Mouse (Mus musculus): Measurements from ENCODE around the gene Nufip1. TPM values are rescaled to one million over a fixed set of nuclear protein-coding genes. Genes with fewer than 3 reads are reported as not detected.

Gene Nufip1
- total and polyA plus RNA-seq, 3 experiments: 20.6 to 36.5 (median 21.6) TPM

DNA sequence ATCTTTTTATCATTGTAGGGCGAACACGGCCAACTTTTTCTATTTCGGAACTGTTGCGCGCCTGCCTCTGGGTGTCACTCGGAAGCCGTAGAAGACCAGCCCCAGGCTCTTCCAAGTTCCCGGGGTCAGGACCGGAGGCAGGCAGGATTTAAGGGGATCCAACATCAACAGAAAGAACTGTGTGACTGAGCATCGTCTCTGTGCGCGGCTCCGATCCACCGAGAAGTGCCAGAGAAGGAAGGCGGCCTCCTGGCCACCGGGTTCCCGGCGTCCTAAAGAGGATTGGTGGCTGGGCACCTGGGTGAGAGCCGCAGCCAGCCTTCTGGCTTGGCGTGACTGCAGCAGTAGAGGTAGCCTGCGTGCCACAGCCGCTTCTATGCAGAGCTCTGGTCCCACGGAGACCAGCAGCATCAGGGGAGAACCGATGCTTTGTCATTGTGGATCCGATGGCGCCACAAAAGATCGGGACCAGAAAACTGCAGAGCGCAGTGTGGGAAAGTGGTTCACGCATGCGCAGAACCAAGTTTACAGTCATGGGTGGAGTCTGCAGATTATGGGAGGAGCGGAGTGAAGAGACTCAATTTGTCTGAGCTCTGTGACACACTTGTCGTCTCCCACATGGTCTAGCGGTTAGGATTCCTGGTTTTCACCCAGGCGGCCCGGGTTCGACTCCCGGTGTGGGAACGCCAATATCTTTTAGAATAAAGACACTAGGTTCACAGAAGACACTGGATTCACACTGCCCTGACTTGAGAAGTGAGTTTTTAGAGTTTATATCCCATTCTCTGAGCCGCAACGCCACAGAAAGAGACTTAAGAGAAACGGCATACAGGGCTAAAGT lies 41.7 kb downstream of the Nufip1 start (continued):
- TF ChIP-seq CHD2 (IDR thresholded peaks at IDR 0.05; ENCODE audit: low read length) (no peak), MAX (IDR thresholded peaks at IDR 0.05; ENCODE audit: low read length) (peak; percentile 18; the same call in 1 of the 2 replicates), JUND (IDR thresholded peaks at IDR 0.05; ENCODE audit: low read depth, low read length) (no peak), MYB (IDR thresholded peaks at IDR 0.05; ENCODE audit: low read depth, low read length) (no peak), USF1 (IDR thresholded peaks at IDR 0.05; ENCODE audit: low read depth, low read length) (no peak)

DNA sequence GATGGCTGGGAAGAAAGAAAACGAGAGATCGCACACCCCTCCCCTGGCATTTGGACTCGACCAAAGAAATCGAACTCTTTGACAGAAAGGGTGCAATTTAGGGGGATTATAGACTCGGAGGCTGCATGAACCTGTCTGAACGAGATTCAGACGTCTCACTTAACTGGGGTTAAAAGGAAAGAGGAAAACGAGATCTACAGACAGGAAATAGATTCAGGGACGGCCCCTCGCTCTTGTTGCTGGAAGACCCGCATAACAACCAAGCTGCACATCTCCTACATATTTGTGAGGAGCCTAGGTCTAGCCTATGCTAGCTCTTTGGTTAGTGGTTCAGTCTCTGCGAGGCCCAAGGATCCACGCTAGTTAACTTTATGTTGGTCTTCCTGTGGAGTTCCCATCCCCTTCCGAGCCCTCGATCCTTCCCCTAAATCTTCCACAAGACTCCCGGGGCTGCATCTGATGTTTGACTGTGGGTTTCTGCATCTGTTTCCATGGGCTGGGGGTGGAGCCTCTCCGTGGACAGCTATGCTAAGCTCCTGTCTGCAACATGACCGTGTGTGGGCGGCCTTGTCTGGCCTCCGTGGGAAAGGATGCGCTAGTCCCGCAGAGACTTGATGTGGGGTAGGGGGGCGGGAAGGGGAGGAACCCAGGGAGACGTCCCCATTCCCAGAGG lies 42.4 kb downstream of the Nufip1 start:
- Histone ChIP-seq H3K9me3 (replicated peaks; ENCODE audit: insufficient read depth, low read length) (no peaks in the 10 kb centered on the region), H3K4me3 (ENCODE audit: control insufficient read depth in 1 of 2, insufficient read depth in 1 of 2, low read depth in 2 of 2, low read length in 2 of 2) (peak overlapping the region; percentile 62 to 63), H3K9ac (ENCODE audit: control insufficient read depth, low read depth, low read length, poor library complexity, severe bottlenecking) (peak overlapping the region; percentile 56), H3K36me3 (ENCODE audit: control insufficient read depth in 1 of 2, insufficient read depth in 2 of 2, low read length in 2 of 2) (peaks cover 0 to 11% of the 10 kb centered on the region in 2 experiments; a peak in 2 of 4 replicates), H3K4me1 (ENCODE audit: control insufficient read depth in 1 of 2, insufficient read depth in 2 of 2, low read length in 2 of 2) (peaks cover 7 to 29% of the 10 kb centered on the region in 2 experiments), H3K27me3 (ENCODE audit: control insufficient read depth in 1 of 2, insufficient read depth in 2 of 2, low read length in 2 of 2) (no peaks in the 10 kb centered on the region), H3K27ac (ENCODE audit: control insufficient read depth, low read depth, low read length) (peak overlapping the region; percentile 70), H3K79me2 (ENCODE audit: control insufficient read depth, insufficient read depth, low read length, poor library complexity) (no peaks in the 10 kb centered on the region; the same call in 1 of the 2 replicates)
- no peak for TF ChIP-seq MYC (IDR thresholded peaks at IDR 0.05; ENCODE audit: low read depth, low read length)
- 0 out of 2 replicates have a peak, but pooled peaks have one; percentile 82 for TF ChIP-seq CHD1 (IDR thresholded peaks at IDR 0.05; ENCODE audit: low read depth, low read length)
- peak; percentile 34 for TF ChIP-seq MXI1 (IDR thresholded peaks at IDR 0.05; ENCODE audit: low read depth, low read length)
- DNase-seq (ENCODE audit: low read depth, low spot score): peak; percentile 76

DNA sequence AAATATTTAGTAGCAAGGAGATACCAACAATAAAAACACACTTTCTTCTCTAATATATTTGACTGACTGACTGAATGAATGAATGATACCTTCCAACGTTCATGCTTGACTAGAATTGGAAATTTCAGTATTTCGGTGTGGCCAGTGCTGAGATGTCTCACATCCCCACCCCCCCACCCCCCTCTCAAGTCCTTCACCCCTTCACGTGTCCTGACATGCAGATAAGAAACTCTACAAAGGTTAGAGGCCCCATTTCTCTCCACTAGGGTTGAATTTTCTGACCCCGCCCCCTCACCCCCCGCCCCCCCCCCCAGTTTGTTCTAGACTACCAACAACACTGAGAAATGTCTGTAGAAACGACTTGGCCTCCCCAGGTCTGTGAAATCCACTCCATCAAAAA lies 43.1 kb downstream of the Nufip1 start:
- TF ChIP-seq CTCF (IDR thresholded peaks at IDR 0.05 in 2 of 3, conservative IDR thresholded peaks at IDR 0.05 in 1 of 3; ENCODE audit: control insufficient read depth in 1 of 3, insufficient read depth in 1 of 3, low read depth in 2 of 3, low read length in 3 of 3, poor library complexity in 1 of 3, severe bottlenecking in 1 of 3): no peak
- no peak for TF ChIP-seq POLR2A (IDR thresholded peaks at IDR 0.05; ENCODE audit: control insufficient read depth in 1 of 2, insufficient read depth in 1 of 2, low read depth in 1 of 2, low read length in 2 of 2, poor library complexity in 1 of 2)
- peak; percentile 56; the same call in 1 of the 2 replicates for TF ChIP-seq BHLHE40 (IDR thresholded peaks at IDR 0.05; ENCODE audit: borderline replicate concordance, low read depth, low read length)
- no peak for TF ChIP-seq MYB (IDR thresholded peaks at IDR 0.05; ENCODE audit: low read depth, low read length)
- no peak for TF ChIP-seq KAT2A (conservative IDR thresholded peaks at IDR 0.05; ENCODE audit: low read depth, low read length)
- TF ChIP-seq MXI1 (IDR thresholded peaks at IDR 0.05; ENCODE audit: low read depth, low read length): peak; percentile 5; the same call in 1 of the 2 replicates
- no peak for TF ChIP-seq POLR2AphosphoS5 (IDR thresholded peaks at IDR 0.05; ENCODE audit: borderline replicate concordance, low read depth, low read length)
- no peak for TF ChIP-seq MEF2A (IDR thresholded peaks at IDR 0.05; ENCODE audit: extremely low read depth, insufficient replicate concordance, low read depth, low read length, poor library complexity, severe bottlenecking)
- no peak for TF ChIP-seq E2F4 (IDR thresholded peaks at IDR 0.05; ENCODE audit: borderline replicate concordance, low read depth, low read length)
- TF ChIP-seq EP300 (IDR thresholded peaks at IDR 0.05; ENCODE audit: low read depth in 1 of 2, low read length in 2 of 2): no peak
- TF ChIP-seq ZKSCAN1 (IDR thresholded peaks at IDR 0.05; ENCODE audit: low read depth, low read length): no peak
- TF ChIP-seq USF1 (IDR thresholded peaks at IDR 0.05; ENCODE audit: low read depth, low read length): 0 out of 2 replicates have a peak, but pooled peaks have one; percentile 9
- H3K36me3 ChIP-seq (ENCODE audit: control insufficient read depth in 1 of 2, insufficient read depth in 2 of 2, low read length in 2 of 2): peaks cover 0 to 17% of the 10 kb centered on the region in 2 experiments; a peak in 2 of 4 replicates
- H3K9me3 ChIP-seq (replicated peaks; ENCODE audit: insufficient read depth, low read length): no peaks in the 10 kb centered on the region
- no peak overlapping the region for H3K27ac ChIP-seq (ENCODE audit: control insufficient read depth, low read depth, low read length)
- H3K27me3 ChIP-seq (ENCODE audit: control insufficient read depth in 1 of 2, insufficient read depth in 2 of 2, low read length in 2 of 2): no peaks in the 10 kb centered on the region
- peak overlapping the region; percentile 56 for H3K9ac ChIP-seq (ENCODE audit: control insufficient read depth, low read depth, low read length, poor library complexity, severe bottlenecking)
- peaks cover 7 to 34% of the 10 kb centered on the region in 2 experiments for H3K4me1 ChIP-seq (ENCODE audit: control insufficient read depth in 1 of 2, insufficient read depth in 2 of 2, low read length in 2 of 2)
- no peaks in the 10 kb centered on the region; the same call in 1 of the 2 replicates for H3K79me2 ChIP-seq (ENCODE audit: control insufficient read depth, insufficient read depth, low read length, poor library complexity)
- peak; percentile 20 for DNase-seq (ENCODE audit: low read depth, low spot score)
- H3K4me3 ChIP-seq (ENCODE audit: control insufficient read depth in 1 of 2, insufficient read depth in 1 of 2, low read depth in 2 of 2, low read length in 2 of 2): peak overlapping the region in 1 of 2 experiments; percentile 62; a peak in 2 of 4 replicates

All from MEL (cell line).